Mouse (Mus musculus) small intestine, adult 2 months (tissue): ENCODE results near the gene Cab39. TPM values are rescaled to one million over a fixed set of nuclear protein-coding genes. Genes with fewer than 3 reads are reported as not detected.

ENCODE experiments used
- H3K27ac ChIP-seq: fragments of 200-500 bp; 2 replicates; pipeline ENCODE4 v1.5.1; 2012; ENCODE audit warnings: low read depth, low read length, control low read depth, inconsistent platforms; ENCODE audit not compliant: insufficient read depth
- H3K27me3 ChIP-seq: fragments of 200-500 bp; 2 replicates; pipeline ENCODE4 v1.6.1; 2012; ENCODE audit warnings: mild to moderate bottlenecking, moderate library complexity, low read length, inconsistent platforms; ENCODE audit not compliant: control insufficient read depth, insufficient read depth
- H3K36me3 ChIP-seq: fragments of 200-500 bp; 2 replicates; pipeline ENCODE4 v1.6.1; 2012; ENCODE audit warnings: mild to moderate bottlenecking, low read length, control low read depth, inconsistent platforms; ENCODE audit not compliant: control insufficient read depth, insufficient read depth
- H3K4me1 ChIP-seq: fragments of 200-500 bp; 2 replicates; pipeline ENCODE4 v1.6.1; 2012; ENCODE audit warnings: low read length, inconsistent platforms, mixed read lengths; ENCODE audit not compliant: control insufficient read depth, insufficient read depth, insufficient read length
- H3K4me3 ChIP-seq: fragments of 200-500 bp; 2 replicates; pipeline ENCODE4 v1.5.1; 2012; ENCODE audit warnings: low read depth, mild to moderate bottlenecking, control low read depth, inconsistent platforms, low read length, moderate library complexity
- CTCF ChIP-seq: fragments of 200-500 bp; IDR thresholded peaks from 2 replicates; pipeline ENCODE4 v1.5.1; 2012; ENCODE audit warnings: low read depth, mild to moderate bottlenecking, control low read depth, inconsistent platforms, low read length, moderate library complexity, mixed read lengths; ENCODE audit not compliant: insufficient replicate concordance, insufficient read length; ENCODE audit errors: extremely low read depth
- POLR2A ChIP-seq: fragments of 200-500 bp; IDR thresholded peaks from 2 replicates; pipeline ENCODE4 v1.6.1; 2012; ENCODE audit warnings: low read depth, mild to moderate bottlenecking, control low read depth, inconsistent platforms, low read length, moderate library complexity
- WGBS: fragments of 180-500 bp; shearing (Covaris S2); methylation state at CpG from one replicate; pipeline ENCODE4 v1.1.7; 2018; 5-methylcytosine and 5-hydroxymethylcytosine counted together
- polyA plus RNA-seq: library from polyadenylated mRNA; depleted of rRNA; stranded (reverse); fragments of >200 nt; gene quantifications from 2 replicates; pipeline ENCODE4 v1.2.3, GENCODE M21; 2012

The Cab39 gene
- polyA plus RNA-seq, 1 experiment: 67.0 TPM

- 65% methylated on average over 6 of the region's 6 CpGs for WGBS
- Histone ChIP-seq H3K4me1 (no peaks in the 10 kb centered on the region; the same call in 1 of the 2 replicates), H3K27me3 (no peaks in the 10 kb centered on the region), H3K4me3 (no peak overlapping the region), H3K27ac (no peak overlapping the region), H3K36me3 (no peaks in the 10 kb centered on the region)
- TF ChIP-seq POLR2A: no peak
- no peak for TF ChIP-seq CTCF
Measured at GRCm38 (mm10) chr1:85757531-85758230, 35.6 kb upstream of the Cab39 start.

GRCm38 (mm10) chr1:85758231-85758968, 34.8 kb upstream of the Cab39 start:
- TF ChIP-seq CTCF: no peak
- no peak for TF ChIP-seq POLR2A

GRCm38 (mm10) chr1:85758969-85759293, 34.3 kb upstream of the Cab39 start:
- 20% methylated on average over 1 of the region's 1 CpGs for WGBS
- no peak for TF ChIP-seq CTCF
- no peak for TF ChIP-seq POLR2A
- H3K4me3 ChIP-seq: no peak overlapping the region

More at GRCm38 (mm10) chr1:85758231-85758968, 34.8 kb upstream of the Cab39 start:
- H3K4me1 ChIP-seq: no peaks in the 10 kb centered on the region; the same call in 1 of the 2 replicates
- 36% methylated on average over 14 of the region's 14 CpGs for WGBS
- no peak overlapping the region for H3K4me3 ChIP-seq
- no peak overlapping the region for H3K27ac ChIP-seq
- H3K36me3 ChIP-seq: no peaks in the 10 kb centered on the region
- no peaks in the 10 kb centered on the region for H3K27me3 ChIP-seq

GRCm38 (mm10) chr1:85761665-85762064, 31.6 kb upstream of the Cab39 start:
- Histone ChIP-seq H3K4me1 (no peaks in the 10 kb centered on the region; the same call in 1 of the 2 replicates), H3K27ac (no peak overlapping the region), H3K4me3 (no peak overlapping the region), H3K36me3 (no peaks in the 10 kb centered on the region), H3K27me3 (no peaks in the 10 kb centered on the region)
- TF ChIP-seq CTCF (no peak), POLR2A (no peak)
- 84% methylated on average over 4 of the region's 4 CpGs for WGBS

More at GRCm38 (mm10) chr1:85758969-85759293, 34.3 kb upstream of the Cab39 start:
- H3K4me1 ChIP-seq: no peaks in the 10 kb centered on the region; the same call in 1 of the 2 replicates
- no peaks in the 10 kb centered on the region for H3K27me3 ChIP-seq
- no peak overlapping the region for H3K27ac ChIP-seq
- no peaks in the 10 kb centered on the region for H3K36me3 ChIP-seq

GRCm38 (mm10) chr1:85763386-85763785, 29.9 kb upstream of the Cab39 start:
- 74% methylated on average over 6 of the region's 6 CpGs for WGBS
- Histone ChIP-seq H3K27me3 (no peaks in the 10 kb centered on the region), H3K27ac (no peak overlapping the region), H3K4me1 (no peaks in the 10 kb centered on the region), H3K4me3 (no peak overlapping the region), H3K36me3 (no peaks in the 10 kb centered on the region)
- TF ChIP-seq CTCF: no peak
- TF ChIP-seq POLR2A: no peak

- TF ChIP-seq POLR2A (no peak), CTCF (no peak)
- Histone ChIP-seq H3K36me3 (no peaks in the 10 kb centered on the region), H3K4me3 (no peak overlapping the region), H3K27me3 (no peaks in the 10 kb centered on the region), H3K4me1 (no peaks in the 10 kb centered on the region), H3K27ac (no peak overlapping the region)
- WGBS: 79% methylated on average over 4 of the region's 4 CpGs
Measured at GRCm38 (mm10) chr1:85764291-85764690, 28.9 kb upstream of the Cab39 start.

- Histone ChIP-seq H3K27me3 (no peaks in the 10 kb centered on the region), H3K27ac (no peak overlapping the region), H3K4me3 (no peak overlapping the region), H3K4me1 (no peaks in the 10 kb centered on the region), H3K36me3 (no peaks in the 10 kb centered on the region)
- 82% methylated on average over 3 of the region's 3 CpGs for WGBS
- no peak for TF ChIP-seq CTCF
- no peak for TF ChIP-seq POLR2A
Measured at GRCm38 (mm10) chr1:85766120-85766519, 27.1 kb upstream of the Cab39 start.
